Mouse (Mus musculus): ENCODE results near the gene Lrrfip1. TPM values are rescaled to one million over a fixed set of nuclear protein-coding genes. Genes with fewer than 3 reads are reported as not detected.

The Lrrfip1 gene
- polyA plus RNA-seq, 1 experiment from 2014 or later = 54.3 TPM

- 86% methylated on average over 6 of the region's 6 CpGs for WGBS
- no peak overlapping the region for H3K4me2 ChIP-seq (replicated peaks; ENCODE audit: low read depth, low read length)
- H3K9ac ChIP-seq (replicated peaks; ENCODE audit: low read depth, low read length) = no peak overlapping the region
- ATAC-seq (ENCODE audit: insufficient number of reproducible peaks, insufficient read depth, low FRiP score, low read depth) = no peak
- H3K36me3 ChIP-seq (ENCODE audit: control insufficient read depth, insufficient read depth, low read length) = no peaks in the 10 kb centered on the region
- peaks cover 16% of the 10 kb centered on the region for H3K4me1 ChIP-seq (ENCODE audit: control insufficient read depth, insufficient read depth, low read length)
- H3K27ac ChIP-seq (ENCODE audit: low read length) = no peak overlapping the region
- no peaks in the 10 kb centered on the region for H3K27me3 ChIP-seq (ENCODE audit: control insufficient read depth, insufficient read depth, low read length)
- H3K9me3 ChIP-seq (ENCODE audit: control insufficient read depth, low read depth, low read length) = no peaks in the 10 kb centered on the region
- no peak overlapping the region for H3K4me3 ChIP-seq (ENCODE audit: low read depth, low read length)
Measured at GRCm38 (mm10) chr1:91066061-91066460, 67.5 kb downstream of the Lrrfip1 start.

- no peak overlapping the region for H3K4me3 ChIP-seq (ENCODE audit: low read depth, low read length)
- H3K4me2 ChIP-seq (replicated peaks; ENCODE audit: low read depth, low read length) = no peak overlapping the region
- no peaks in the 10 kb centered on the region for H3K27me3 ChIP-seq (ENCODE audit: control insufficient read depth, insufficient read depth, low read length)
- H3K9ac ChIP-seq (replicated peaks; ENCODE audit: low read depth, low read length) = no peak overlapping the region
- H3K36me3 ChIP-seq (ENCODE audit: control insufficient read depth, insufficient read depth, low read length) = no peaks in the 10 kb centered on the region
- ATAC-seq (ENCODE audit: insufficient number of reproducible peaks, insufficient read depth, low FRiP score, low read depth) = no peak
- H3K9me3 ChIP-seq (ENCODE audit: control insufficient read depth, low read depth, low read length) = no peaks in the 10 kb centered on the region
- no peak overlapping the region for H3K27ac ChIP-seq (ENCODE audit: low read length)
- peaks cover 11% of the 10 kb centered on the region for H3K4me1 ChIP-seq (ENCODE audit: control insufficient read depth, insufficient read depth, low read length)
- 81% methylated on average over 2 of the region's 2 CpGs for WGBS
Measured at GRCm38 (mm10) chr1:91066599-91066998, 68.1 kb downstream of the Lrrfip1 start.

GRCm38 (mm10) chr1:91067716-91068115 lies 69.2 kb downstream of the Lrrfip1 start:
- Histone ChIP-seq H3K36me3 (ENCODE audit: control insufficient read depth, insufficient read depth, low read length) (no peaks in the 10 kb centered on the region), H3K4me2 (replicated peaks; ENCODE audit: low read depth, low read length) (no peak overlapping the region), H3K27ac (ENCODE audit: low read length) (no peak overlapping the region), H3K9ac (replicated peaks; ENCODE audit: low read depth, low read length) (no peak overlapping the region), H3K9me3 (ENCODE audit: control insufficient read depth, low read depth, low read length) (no peaks in the 10 kb centered on the region), H3K4me3 (ENCODE audit: low read depth, low read length) (no peak overlapping the region), H3K4me1 (ENCODE audit: control insufficient read depth, insufficient read depth, low read length) (no peaks in the 10 kb centered on the region; the same call in 1 of the 2 replicates), H3K27me3 (ENCODE audit: control insufficient read depth, insufficient read depth, low read length) (no peaks in the 10 kb centered on the region)
- no peak for ATAC-seq (ENCODE audit: insufficient number of reproducible peaks, insufficient read depth, low FRiP score, low read depth)
- WGBS = 43% methylated on average over 6 of the region's 6 CpGs

GRCm38 (mm10) chr1:91069575-91069974 lies 71.0 kb downstream of the Lrrfip1 start:
- Histone ChIP-seq H3K4me2 (replicated peaks; ENCODE audit: low read depth, low read length) (no peak overlapping the region), H3K9me3 (ENCODE audit: control insufficient read depth, low read depth, low read length) (no peaks in the 10 kb centered on the region), H3K4me3 (ENCODE audit: low read depth, low read length) (no peak overlapping the region), H3K9ac (replicated peaks; ENCODE audit: low read depth, low read length) (no peak overlapping the region), H3K4me1 (ENCODE audit: control insufficient read depth, insufficient read depth, low read length) (no peaks in the 10 kb centered on the region; the same call in 1 of the 2 replicates), H3K27ac (ENCODE audit: low read length) (no peak overlapping the region), H3K27me3 (ENCODE audit: control insufficient read depth, insufficient read depth, low read length) (no peaks in the 10 kb centered on the region), H3K36me3 (ENCODE audit: control insufficient read depth, insufficient read depth, low read length) (no peaks in the 10 kb centered on the region)
- 88% methylated on average over 6 of the region's 6 CpGs for WGBS
- no peak for ATAC-seq (ENCODE audit: insufficient number of reproducible peaks, insufficient read depth, low FRiP score, low read depth)

- H3K27ac ChIP-seq (ENCODE audit: low read length) = no peak overlapping the region
- WGBS = 92% methylated on average over 8 of the region's 8 CpGs
Measured at GRCm38 (mm10) chr1:91070547-91070946, 72.0 kb downstream of the Lrrfip1 start.

GRCm38 (mm10) chr1:91071671-91072290 lies 73.2 kb downstream of the Lrrfip1 start:
- Histone ChIP-seq H3K9ac (replicated peaks; ENCODE audit: low read depth, low read length) (no peak overlapping the region), H3K4me3 (ENCODE audit: low read depth, low read length) (no peak overlapping the region), H3K27ac (ENCODE audit: low read length) (no peak overlapping the region), H3K27me3 (ENCODE audit: control insufficient read depth, insufficient read depth, low read length) (no peaks in the 10 kb centered on the region), H3K36me3 (ENCODE audit: control insufficient read depth, insufficient read depth, low read length) (no peaks in the 10 kb centered on the region), H3K4me2 (replicated peaks; ENCODE audit: low read depth, low read length) (no peak overlapping the region), H3K4me1 (ENCODE audit: control insufficient read depth, insufficient read depth, low read length) (no peaks in the 10 kb centered on the region; the same call in 1 of the 2 replicates), H3K9me3 (ENCODE audit: control insufficient read depth, low read depth, low read length) (no peaks in the 10 kb centered on the region)
- no peak for ATAC-seq (ENCODE audit: insufficient number of reproducible peaks, insufficient read depth, low FRiP score, low read depth)
- 83% methylated on average over 10 of the region's 10 CpGs for WGBS

More at GRCm38 (mm10) chr1:91070547-91070946, 72.0 kb downstream of the Lrrfip1 start:
- Histone ChIP-seq H3K27me3 (ENCODE audit: control insufficient read depth, insufficient read depth, low read length) (no peaks in the 10 kb centered on the region), H3K4me3 (ENCODE audit: low read depth, low read length) (no peak overlapping the region), H3K9me3 (ENCODE audit: control insufficient read depth, low read depth, low read length) (no peaks in the 10 kb centered on the region), H3K4me1 (ENCODE audit: control insufficient read depth, insufficient read depth, low read length) (no peaks in the 10 kb centered on the region; the same call in 1 of the 2 replicates), H3K4me2 (replicated peaks; ENCODE audit: low read depth, low read length) (no peak overlapping the region), H3K9ac (replicated peaks; ENCODE audit: low read depth, low read length) (no peak overlapping the region), H3K36me3 (ENCODE audit: control insufficient read depth, insufficient read depth, low read length) (no peaks in the 10 kb centered on the region)
- ATAC-seq (ENCODE audit: insufficient number of reproducible peaks, insufficient read depth, low FRiP score, low read depth) = no peak

- 46% methylated on average over 8 of the region's 8 CpGs for WGBS
Measured at GRCm38 (mm10) chr1:91076946-91077345, 78.4 kb downstream of the Lrrfip1 start.

GRCm38 (mm10) chr1:91077456-91077855 lies 78.9 kb downstream of the Lrrfip1 start:
- peaks cover 4% of the 10 kb centered on the region for H3K4me1 ChIP-seq (ENCODE audit: control insufficient read depth, insufficient read depth, low read length)
- H3K27ac ChIP-seq (ENCODE audit: low read length) = no peak overlapping the region
- H3K9ac ChIP-seq (replicated peaks; ENCODE audit: low read depth, low read length) = no peak overlapping the region; the same call in 1 of the 2 replicates
- H3K9me3 ChIP-seq (ENCODE audit: control insufficient read depth, low read depth, low read length) = no peaks in the 10 kb centered on the region
- no peak overlapping the region for H3K4me2 ChIP-seq (replicated peaks; ENCODE audit: low read depth, low read length)
- no peak overlapping the region for H3K4me3 ChIP-seq (ENCODE audit: low read depth, low read length)
- ATAC-seq (ENCODE audit: insufficient number of reproducible peaks, insufficient read depth, low FRiP score, low read depth) = no peak
- no peaks in the 10 kb centered on the region for H3K36me3 ChIP-seq (ENCODE audit: control insufficient read depth, insufficient read depth, low read length)
- 84% methylated on average over 9 of the region's 9 CpGs for WGBS
- no peaks in the 10 kb centered on the region for H3K27me3 ChIP-seq (ENCODE audit: control insufficient read depth, insufficient read depth, low read length)

More at GRCm38 (mm10) chr1:91076946-91077345, 78.4 kb downstream of the Lrrfip1 start:
- ATAC-seq (ENCODE audit: insufficient number of reproducible peaks, insufficient read depth, low FRiP score, low read depth) = no peak
- no peaks in the 10 kb centered on the region for H3K9me3 ChIP-seq (ENCODE audit: control insufficient read depth, low read depth, low read length)
- no peak overlapping the region for H3K9ac ChIP-seq (replicated peaks; ENCODE audit: low read depth, low read length)
- H3K4me1 ChIP-seq (ENCODE audit: control insufficient read depth, insufficient read depth, low read length) = peaks cover 4% of the 10 kb centered on the region
- H3K4me2 ChIP-seq (replicated peaks; ENCODE audit: low read depth, low read length) = no peak overlapping the region
- H3K27me3 ChIP-seq (ENCODE audit: control insufficient read depth, insufficient read depth, low read length) = no peaks in the 10 kb centered on the region
- H3K36me3 ChIP-seq (ENCODE audit: control insufficient read depth, insufficient read depth, low read length) = no peaks in the 10 kb centered on the region
- no peak overlapping the region for H3K4me3 ChIP-seq (ENCODE audit: low read depth, low read length)
- H3K27ac ChIP-seq (ENCODE audit: low read length) = no peak overlapping the region

GRCm38 (mm10) chr1:91077980-91078379 lies 79.4 kb downstream of the Lrrfip1 start:
- no peak for ATAC-seq (ENCODE audit: insufficient number of reproducible peaks, insufficient read depth, low FRiP score, low read depth)
- Histone ChIP-seq H3K4me2 (replicated peaks; ENCODE audit: low read depth, low read length) (no peak overlapping the region), H3K27ac (ENCODE audit: low read length) (no peak overlapping the region), H3K4me1 (ENCODE audit: control insufficient read depth, insufficient read depth, low read length) (peaks cover 4% of the 10 kb centered on the region), H3K36me3 (ENCODE audit: control insufficient read depth, insufficient read depth, low read length) (no peaks in the 10 kb centered on the region), H3K9ac (replicated peaks; ENCODE audit: low read depth, low read length) (no peak overlapping the region), H3K9me3 (ENCODE audit: control insufficient read depth, low read depth, low read length) (no peaks in the 10 kb centered on the region), H3K4me3 (ENCODE audit: low read depth, low read length) (no peak overlapping the region), H3K27me3 (ENCODE audit: control insufficient read depth, insufficient read depth, low read length) (no peaks in the 10 kb centered on the region)
- 75% methylated on average over 8 of the region's 8 CpGs for WGBS

Measured in stomach, embryonic 14.5 days (tissue).